Mouse (Mus musculus): Measurements from ENCODE around the gene Slc25a13. TPM values are rescaled to one million over a fixed set of nuclear protein-coding genes. Genes with fewer than 3 reads are reported as not detected.

The Slc25a13 gene
- total and polyA plus RNA-seq, 3 experiments = 45.5 to 146 (median 121) TPM

DNA sequence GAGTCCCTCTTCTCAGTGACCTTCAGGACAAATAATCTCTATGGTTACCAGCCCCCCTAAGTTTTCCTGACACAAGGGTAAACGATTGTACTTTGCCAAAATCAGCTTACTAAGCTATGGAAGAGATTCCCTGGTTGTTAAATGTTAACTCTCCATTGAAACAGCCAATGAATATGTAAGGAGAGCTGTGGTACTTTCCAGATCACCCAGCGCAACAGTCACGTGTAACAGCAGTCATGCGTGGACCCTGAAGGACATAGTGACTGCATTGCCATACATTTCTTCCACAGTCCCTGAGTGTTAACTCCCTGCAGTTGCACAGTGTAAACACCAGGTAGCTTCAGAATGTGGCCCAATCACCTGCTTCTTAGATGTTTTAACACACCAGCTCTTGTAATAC lies 82.0 kb downstream of the Slc25a13 start:
- Histone ChIP-seq H3K27ac (no peak overlapping the region), H3K79me2 (replicated peaks; ENCODE audit: control insufficient read depth, insufficient read depth, low read length) (no peaks in the 10 kb centered on the region), H3K27me3 (ENCODE audit: control insufficient read depth, insufficient read depth, low read length) (no peaks in the 10 kb centered on the region), H3K9ac (ENCODE audit: low read depth, low read length) (no peak overlapping the region), H3K36me3 (ENCODE audit: control insufficient read depth, insufficient read depth, low read length) (no peaks in the 10 kb centered on the region), H3K4me3 (no peak overlapping the region), H3K4me1 (ENCODE audit: control insufficient read depth, insufficient read depth, low read length) (no peaks in the 10 kb centered on the region; the same call in 1 of the 2 replicates)
- no peak for DNase-seq
- WGBS = 82% methylated on average over 4 of the region's 4 CpGs
- intact Hi-C loops (cut with DNase I) = no loop called here
- no peak for TF ChIP-seq EP300 (IDR thresholded peaks at IDR 0.05; ENCODE audit: insufficient read depth, low read depth, low read length)
- no peak for TF ChIP-seq CTCF (IDR thresholded peaks at IDR 0.05)
- no peak for TF ChIP-seq POLR2A (IDR thresholded peaks at IDR 0.05; ENCODE audit: insufficient read depth, low read depth, low read length)

DNA sequence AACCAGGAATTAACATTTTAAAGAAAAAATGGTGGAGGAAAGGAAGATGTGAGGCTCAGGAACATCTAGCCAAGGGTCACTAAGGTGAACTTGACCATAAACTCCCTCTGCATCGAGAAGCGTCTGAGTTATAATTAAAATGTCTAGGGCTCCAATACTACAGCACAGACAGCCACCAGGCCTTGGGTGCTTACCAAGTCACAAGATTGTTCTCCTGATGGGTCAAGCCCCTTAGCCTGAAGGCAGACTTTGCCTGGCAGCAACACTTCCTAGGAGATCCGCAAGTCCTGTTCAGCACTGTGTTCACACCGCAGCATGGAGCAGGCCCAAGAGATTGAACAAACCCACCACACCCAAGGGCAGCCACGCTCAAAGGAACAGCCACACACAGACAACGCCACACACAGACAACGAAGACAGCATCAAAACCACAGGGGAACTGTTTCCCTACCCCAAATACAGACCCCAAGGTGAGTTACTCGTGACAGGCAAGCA lies 83.4 kb downstream of the Slc25a13 start:
- no peak overlapping the region for H3K4me3 ChIP-seq
- H3K36me3 ChIP-seq (ENCODE audit: control insufficient read depth, insufficient read depth, low read length) = no peaks in the 10 kb centered on the region
- H3K27ac ChIP-seq = no peak overlapping the region; the same call in 1 of the 2 replicates
- 72% methylated on average over 8 of the region's 8 CpGs for WGBS
- intact Hi-C loops (cut with DNase I) = no loop called here
- no peak for TF ChIP-seq CTCF (IDR thresholded peaks at IDR 0.05)
- no peak for TF ChIP-seq EP300 (IDR thresholded peaks at IDR 0.05; ENCODE audit: insufficient read depth, low read depth, low read length)
- no peak for TF ChIP-seq POLR2A (IDR thresholded peaks at IDR 0.05; ENCODE audit: insufficient read depth, low read depth, low read length)
- no peaks in the 10 kb centered on the region; the same call in 1 of the 2 replicates for H3K4me1 ChIP-seq (ENCODE audit: control insufficient read depth, insufficient read depth, low read length)
- no peaks in the 10 kb centered on the region for H3K27me3 ChIP-seq (ENCODE audit: control insufficient read depth, insufficient read depth, low read length)
- H3K9ac ChIP-seq (ENCODE audit: low read depth, low read length) = no peak overlapping the region
- peak; percentile 30 to 45 for DNase-seq
- H3K79me2 ChIP-seq (replicated peaks; ENCODE audit: control insufficient read depth, insufficient read depth, low read length) = no peaks in the 10 kb centered on the region

DNA sequence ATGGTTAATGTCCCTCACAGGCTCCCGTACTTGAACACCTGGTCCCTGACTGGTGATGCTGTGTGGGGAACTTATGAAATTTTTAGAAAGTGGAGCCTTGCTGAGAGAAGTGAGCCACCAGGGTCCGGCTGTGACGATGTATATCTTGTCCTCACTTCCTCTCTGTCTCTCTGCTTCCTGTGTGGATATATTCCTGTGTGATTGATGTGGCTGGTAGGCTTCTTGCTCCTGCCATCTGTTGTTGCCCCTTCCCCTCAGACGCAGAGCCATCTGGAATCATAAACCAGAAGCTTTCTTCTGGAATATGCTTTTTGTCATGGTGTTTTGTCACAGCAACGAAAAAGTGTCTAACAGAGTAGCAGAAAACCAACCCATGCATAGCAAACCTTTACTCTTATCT lies 84.9 kb downstream of the Slc25a13 start:
- Histone ChIP-seq H3K4me3 (no peak overlapping the region), H3K9ac (ENCODE audit: low read depth, low read length) (no peak overlapping the region), H3K27ac (no peak overlapping the region), H3K36me3 (ENCODE audit: control insufficient read depth, insufficient read depth, low read length) (no peaks in the 10 kb centered on the region), H3K4me1 (ENCODE audit: control insufficient read depth, insufficient read depth, low read length) (no peaks in the 10 kb centered on the region; the same call in 1 of the 2 replicates), H3K79me2 (replicated peaks; ENCODE audit: control insufficient read depth, insufficient read depth, low read length) (no peaks in the 10 kb centered on the region), H3K27me3 (ENCODE audit: control insufficient read depth, insufficient read depth, low read length) (no peaks in the 10 kb centered on the region)
- intact Hi-C loops (cut with DNase I) = no loop called here
- TF ChIP-seq EP300 (IDR thresholded peaks at IDR 0.05; ENCODE audit: insufficient read depth, low read depth, low read length) = no peak
- TF ChIP-seq CTCF (IDR thresholded peaks at IDR 0.05) = no peak
- TF ChIP-seq POLR2A (IDR thresholded peaks at IDR 0.05; ENCODE audit: insufficient read depth, low read depth, low read length) = no peak
- DNase-seq = no peak
- 52% methylated on average over 5 of the region's 5 CpGs for WGBS

DNA sequence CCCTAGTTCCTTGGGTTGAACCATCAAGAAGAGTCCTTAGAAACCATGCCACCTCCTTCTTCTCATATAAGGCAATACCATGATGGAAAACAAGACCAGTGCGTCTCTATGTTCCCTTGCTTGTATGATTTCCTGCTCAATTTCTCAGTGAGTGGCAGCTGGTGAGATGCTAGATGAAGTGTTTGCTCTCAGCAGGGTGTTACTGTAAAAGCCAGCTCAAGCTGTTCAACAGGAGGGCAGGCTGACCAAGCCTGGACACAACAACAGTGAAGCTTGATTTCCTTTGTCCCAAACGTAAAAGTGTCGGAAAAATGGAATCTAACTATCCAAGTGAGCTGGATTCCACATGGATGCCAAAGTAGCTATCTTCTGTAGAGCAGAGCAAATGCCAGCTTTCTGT lies 91.4 kb downstream of the Slc25a13 start:
- no peak for DNase-seq
- WGBS = 67% methylated on average over 3 of the region's 3 CpGs
- Histone ChIP-seq H3K27me3 (ENCODE audit: control insufficient read depth, insufficient read depth, low read length) (no peaks in the 10 kb centered on the region), H3K9ac (ENCODE audit: low read depth, low read length) (no peak overlapping the region), H3K4me3 (no peak overlapping the region), H3K36me3 (ENCODE audit: control insufficient read depth, insufficient read depth, low read length) (peaks cover 3% of the 10 kb centered on the region; the same call in 1 of the 2 replicates), H3K79me2 (replicated peaks; ENCODE audit: control insufficient read depth, insufficient read depth, low read length) (no peaks in the 10 kb centered on the region), H3K4me1 (ENCODE audit: control insufficient read depth, insufficient read depth, low read length) (no peaks in the 10 kb centered on the region; the same call in 1 of the 2 replicates), H3K27ac (no peak overlapping the region)
- intact Hi-C loops (cut with DNase I) = no loop called here
- TF ChIP-seq POLR2A (IDR thresholded peaks at IDR 0.05; ENCODE audit: insufficient read depth, low read depth, low read length) (no peak), EP300 (IDR thresholded peaks at IDR 0.05; ENCODE audit: insufficient read depth, low read depth, low read length) (no peak), CTCF (IDR thresholded peaks at IDR 0.05) (no peak)

DNA sequence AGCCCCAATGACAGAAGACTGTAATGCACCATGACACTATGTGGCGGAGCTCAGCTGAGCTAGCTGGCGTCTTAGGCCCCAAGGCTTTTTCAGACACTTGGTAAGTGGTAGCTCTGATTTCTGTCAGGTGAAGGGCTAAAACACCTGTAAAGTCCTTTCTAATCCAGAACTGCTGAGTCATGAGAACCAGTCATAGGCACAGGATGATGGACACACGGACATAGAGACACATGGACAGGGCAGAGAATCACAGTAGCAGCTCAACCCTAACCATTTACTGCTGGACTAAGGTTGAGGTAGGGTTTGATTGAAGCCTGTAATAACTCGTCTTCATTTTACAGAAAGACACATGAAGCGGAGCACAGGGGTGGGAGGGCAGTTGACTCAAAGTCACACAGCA lies 95.1 kb downstream of the Slc25a13 start:
- H3K27ac ChIP-seq = no peak overlapping the region
- 95% methylated on average over 5 of the region's 5 CpGs for WGBS
- TF ChIP-seq POLR2A (IDR thresholded peaks at IDR 0.05; ENCODE audit: insufficient read depth, low read depth, low read length) (no peak), EP300 (IDR thresholded peaks at IDR 0.05; ENCODE audit: insufficient read depth, low read depth, low read length) (no peak), CTCF (IDR thresholded peaks at IDR 0.05) (no peak)
- DNase-seq = no peak
- H3K36me3 ChIP-seq (ENCODE audit: control insufficient read depth, insufficient read depth, low read length) = peaks cover 3% of the 10 kb centered on the region; the same call in 1 of the 2 replicates
- no peaks in the 10 kb centered on the region; the same call in 1 of the 2 replicates for H3K4me1 ChIP-seq (ENCODE audit: control insufficient read depth, insufficient read depth, low read length)
- no peaks in the 10 kb centered on the region for H3K27me3 ChIP-seq (ENCODE audit: control insufficient read depth, insufficient read depth, low read length)
- H3K9ac ChIP-seq (ENCODE audit: low read depth, low read length) = no peak overlapping the region
- no peaks in the 10 kb centered on the region for H3K79me2 ChIP-seq (replicated peaks; ENCODE audit: control insufficient read depth, insufficient read depth, low read length)
- H3K4me3 ChIP-seq = no peak overlapping the region
- intact Hi-C loops (cut with DNase I) = no loop called here

DNA sequence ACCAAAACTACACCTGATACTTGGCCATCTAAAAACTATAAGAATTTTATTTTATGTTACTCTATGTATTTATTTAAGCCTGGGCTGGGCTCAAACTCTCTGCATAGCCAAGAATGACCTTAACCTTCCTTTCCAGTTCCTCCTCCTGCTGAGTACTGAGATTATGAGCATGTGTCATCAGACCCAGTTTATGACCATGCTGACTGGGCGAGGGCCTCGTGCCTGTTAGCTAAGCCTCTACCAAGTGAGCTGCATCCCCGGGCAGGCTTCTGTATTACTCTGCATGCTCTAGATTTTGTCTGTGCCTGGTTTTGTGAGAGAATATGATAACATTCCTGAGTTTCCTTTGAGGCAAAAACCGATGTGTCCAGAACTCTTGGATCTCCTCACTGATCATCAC lies 96.1 kb downstream of the Slc25a13 start:
- 59% methylated on average over 4 of the region's 4 CpGs for WGBS
- H3K27ac ChIP-seq = no peak overlapping the region
- no peaks in the 10 kb centered on the region for H3K27me3 ChIP-seq (ENCODE audit: control insufficient read depth, insufficient read depth, low read length)
- TF ChIP-seq POLR2A (IDR thresholded peaks at IDR 0.05; ENCODE audit: insufficient read depth, low read depth, low read length) = no peak
- no peak for TF ChIP-seq CTCF (IDR thresholded peaks at IDR 0.05)
- TF ChIP-seq EP300 (IDR thresholded peaks at IDR 0.05; ENCODE audit: insufficient read depth, low read depth, low read length) = no peak
- H3K36me3 ChIP-seq (ENCODE audit: control insufficient read depth, insufficient read depth, low read length) = peaks cover under 1% of the 10 kb centered on the region; the same call in 1 of the 2 replicates
- no peak for DNase-seq
- no peaks in the 10 kb centered on the region for H3K79me2 ChIP-seq (replicated peaks; ENCODE audit: control insufficient read depth, insufficient read depth, low read length)
- no peak overlapping the region for H3K4me3 ChIP-seq
- no peaks in the 10 kb centered on the region for H3K4me1 ChIP-seq (ENCODE audit: control insufficient read depth, insufficient read depth, low read length)
- intact Hi-C loops (cut with DNase I) = no loop called here
- no peak overlapping the region for H3K9ac ChIP-seq (ENCODE audit: low read depth, low read length)

Data from heart, adult 2 months (tissue).